Mouse (Mus musculus): Measurements from ENCODE around the gene Hyal1.

DNA sequence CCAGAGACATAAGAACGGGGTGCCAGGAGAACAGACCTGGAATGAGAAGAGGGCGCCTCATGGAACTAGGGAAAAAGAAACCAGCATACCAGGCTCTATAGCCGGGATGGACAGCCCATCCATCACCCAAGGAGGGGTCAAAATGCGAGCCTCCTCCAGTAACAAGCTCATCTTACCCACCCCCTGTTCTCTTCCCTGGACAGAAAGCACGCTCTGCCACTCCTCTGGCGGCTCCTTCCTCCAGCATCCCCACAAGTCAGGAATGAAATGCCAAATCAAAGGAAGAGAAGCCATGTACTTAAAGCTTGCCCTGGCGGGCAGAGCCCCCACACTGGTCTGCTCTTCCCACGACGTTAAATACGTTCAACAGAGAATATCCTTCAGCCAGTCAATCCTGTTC is 35.7 kb upstream of the Hyal1 start:
- TF ChIP-seq CTCF (IDR thresholded peaks at IDR 0.05; ENCODE audit: low read depth, low read length) (no peak), POLR2A (IDR thresholded peaks at IDR 0.05; ENCODE audit: extremely low read depth, insufficient read depth, low read length) (no peak)

All from liver, adult 2 months (tissue).